Mouse (Mus musculus): ENCODE results near the gene Slc29a4. TPM values are rescaled to one million over a fixed set of nuclear protein-coding genes. Genes with fewer than 3 reads are reported as not detected.

Gene Slc29a4
- polyA plus RNA-seq, 1 experiment from 2014 or later: 5.4 TPM

- Histone ChIP-seq H3K27ac (no peak overlapping the region), H3K9me3 (no peaks in the 10 kb centered on the region), H3K27me3 (no peaks in the 10 kb centered on the region), H3K4me3 (no peak overlapping the region), H3K9ac (no peak overlapping the region), H3K4me1 (0 out of 2 replicates have a peak, but pooled peaks cover 3% of the 10 kb centered on the region), H3K36me3 (peaks cover 92% of the 10 kb centered on the region), H3K4me2 (no peak overlapping the region)
- 86% methylated on average over 16 of the region's 16 CpGs for WGBS
- no peak for ATAC-seq (ENCODE audit: insufficient number of reproducible peaks, low FRiP score, low TSS enrichment, low read depth)
Measured at GRCm38 (mm10) chr5:142761326-142761983, 69.1 kb downstream of the Slc29a4 start.

GRCm38 (mm10) chr5:142762082-142762807 lies 69.9 kb downstream of the Slc29a4 start:
- 90% methylated on average over 21 of the region's 21 CpGs for WGBS
- no peak overlapping the region for H3K27ac ChIP-seq
- 0 out of 2 replicates have a peak, but pooled peaks cover 3% of the 10 kb centered on the region for H3K4me1 ChIP-seq
- no peaks in the 10 kb centered on the region for H3K9me3 ChIP-seq
- H3K4me3 ChIP-seq: no peak overlapping the region
- H3K27me3 ChIP-seq: no peaks in the 10 kb centered on the region
- peaks cover 92% of the 10 kb centered on the region for H3K36me3 ChIP-seq
- no peak for ATAC-seq (ENCODE audit: insufficient number of reproducible peaks, low FRiP score, low TSS enrichment, low read depth)
- H3K4me2 ChIP-seq: no peak overlapping the region
- no peak overlapping the region for H3K9ac ChIP-seq

- Histone ChIP-seq H3K9me3 (no peaks in the 10 kb centered on the region), H3K9ac (no peak overlapping the region), H3K4me2 (no peak overlapping the region), H3K27ac (no peak overlapping the region), H3K4me1 (peaks cover 10% of the 10 kb centered on the region), H3K36me3 (peaks cover 80% of the 10 kb centered on the region), H3K27me3 (no peaks in the 10 kb centered on the region), H3K4me3 (no peak overlapping the region)
- no peak for ATAC-seq (ENCODE audit: insufficient number of reproducible peaks, low FRiP score, low TSS enrichment, low read depth)
- WGBS: 61% methylated on average over 11 of the region's 11 CpGs
Measured at GRCm38 (mm10) chr5:142764306-142764705, 72.0 kb downstream of the Slc29a4 start.

GRCm38 (mm10) chr5:142764889-142765288 lies 72.6 kb downstream of the Slc29a4 start:
- Histone ChIP-seq H3K4me1 (peaks cover 15% of the 10 kb centered on the region), H3K27me3 (no peaks in the 10 kb centered on the region), H3K4me2 (no peak overlapping the region), H3K27ac (no peak overlapping the region), H3K9me3 (no peaks in the 10 kb centered on the region), H3K36me3 (peaks cover 79% of the 10 kb centered on the region), H3K9ac (no peak overlapping the region), H3K4me3 (no peak overlapping the region)
- no peak for ATAC-seq (ENCODE audit: insufficient number of reproducible peaks, low FRiP score, low TSS enrichment, low read depth)
- WGBS: 82% methylated on average over 15 of the region's 15 CpGs

- H3K36me3 ChIP-seq: peaks cover 84% of the 10 kb centered on the region
- no peak overlapping the region for H3K27ac ChIP-seq
- no peak overlapping the region for H3K9ac ChIP-seq
- no peak overlapping the region for H3K4me3 ChIP-seq
- H3K4me2 ChIP-seq: no peak overlapping the region
- peaks cover 28% of the 10 kb centered on the region for H3K4me1 ChIP-seq
- no peak for ATAC-seq (ENCODE audit: insufficient number of reproducible peaks, low FRiP score, low TSS enrichment, low read depth)
- WGBS: 81% methylated on average over 3 of the region's 3 CpGs
- no peaks in the 10 kb centered on the region for H3K27me3 ChIP-seq
- no peaks in the 10 kb centered on the region for H3K9me3 ChIP-seq
Measured at GRCm38 (mm10) chr5:142766708-142767107, 74.4 kb downstream of the Slc29a4 start.

GRCm38 (mm10) chr5:142767937-142768336 lies 75.6 kb downstream of the Slc29a4 start:
- WGBS: 20% methylated on average over 7 of the region's 7 CpGs
- no peaks in the 10 kb centered on the region for H3K27me3 ChIP-seq
- no peak overlapping the region for H3K9ac ChIP-seq
- H3K4me1 ChIP-seq: peaks cover 29% of the 10 kb centered on the region
- H3K27ac ChIP-seq: no peak overlapping the region
- no peak for ATAC-seq (ENCODE audit: insufficient number of reproducible peaks, low FRiP score, low TSS enrichment, low read depth)
- H3K4me3 ChIP-seq: no peak overlapping the region
- peaks cover 84% of the 10 kb centered on the region for H3K36me3 ChIP-seq
- no peaks in the 10 kb centered on the region for H3K9me3 ChIP-seq
- no peak overlapping the region for H3K4me2 ChIP-seq

- Histone ChIP-seq H3K36me3 (peaks cover 84% of the 10 kb centered on the region), H3K4me1 (peaks cover 29% of the 10 kb centered on the region), H3K27ac (peak overlapping the region; percentile 74), H3K4me2 (no peak overlapping the region), H3K9me3 (no peaks in the 10 kb centered on the region), H3K9ac (no peak overlapping the region), H3K4me3 (no peak overlapping the region), H3K27me3 (no peaks in the 10 kb centered on the region)
- WGBS: 41% methylated on average over 10 of the region's 10 CpGs
- no peak for ATAC-seq (ENCODE audit: insufficient number of reproducible peaks, low FRiP score, low TSS enrichment, low read depth)
Measured at GRCm38 (mm10) chr5:142768352-142769267, 76.3 kb downstream of the Slc29a4 start.

GRCm38 (mm10) chr5:142769641-142770040 lies 77.3 kb downstream of the Slc29a4 start:
- no peaks in the 10 kb centered on the region for H3K9me3 ChIP-seq
- peak overlapping the region; percentile 51; the same call in 1 of the 2 replicates for H3K27ac ChIP-seq
- H3K4me1 ChIP-seq: peaks cover 27% of the 10 kb centered on the region
- no peak overlapping the region for H3K4me3 ChIP-seq
- H3K9ac ChIP-seq: no peak overlapping the region
- no peak overlapping the region for H3K4me2 ChIP-seq
- H3K27me3 ChIP-seq: no peaks in the 10 kb centered on the region
- 57% methylated on average over 5 of the region's 5 CpGs for whole genome bisulfite sequencing
- no peak for ATAC-seq (ENCODE audit: insufficient number of reproducible peaks, low FRiP score, low TSS enrichment, low read depth)
- H3K36me3 ChIP-seq: peaks cover 84% of the 10 kb centered on the region

GRCm38 (mm10) chr5:142771034-142771433 lies 78.7 kb downstream of the Slc29a4 start:
- Histone ChIP-seq H3K9me3 (no peaks in the 10 kb centered on the region), H3K27me3 (no peaks in the 10 kb centered on the region), H3K4me2 (no peak overlapping the region), H3K27ac (peak overlapping the region; percentile 57), H3K4me3 (no peak overlapping the region), H3K9ac (no peak overlapping the region), H3K36me3 (peaks cover 84% of the 10 kb centered on the region), H3K4me1 (peaks cover 26% of the 10 kb centered on the region)
- no peak for ATAC-seq (ENCODE audit: insufficient number of reproducible peaks, low FRiP score, low TSS enrichment, low read depth)
- 80% methylated on average over 4 of the region's 4 CpGs for WGBS

GRCm38 (mm10) chr5:142771964-142772363 lies 79.7 kb downstream of the Slc29a4 start:
- Histone ChIP-seq H3K4me2 (no peak overlapping the region), H3K4me1 (peaks cover 26% of the 10 kb centered on the region), H3K36me3 (peaks cover 84% of the 10 kb centered on the region), H3K27ac (no peak overlapping the region), H3K9me3 (no peaks in the 10 kb centered on the region), H3K27me3 (no peaks in the 10 kb centered on the region), H3K4me3 (no peak overlapping the region), H3K9ac (no peak overlapping the region)
- no peak for ATAC-seq (ENCODE audit: insufficient number of reproducible peaks, low FRiP score, low TSS enrichment, low read depth)
- 91% methylated on average over 15 of the region's 15 CpGs for WGBS
